Mouse (Mus musculus) bone marrow, adult 2 months (tissue): ENCODE data around the gene Nmur2. TPM values are rescaled to one million over a fixed set of nuclear protein-coding genes. Genes with fewer than 3 reads are reported as not detected.

Experiments
- H3K27ac ChIP-seq: fragments of 200-500 bp; 2 replicates; pipeline ENCODE4 v1.5.1; 2012; ENCODE audit warnings: low read depth, mild to moderate bottlenecking, control low read depth, inconsistent platforms, low read length; ENCODE audit not compliant: control insufficient read depth, poor library complexity, insufficient read depth
- H3K4me1 ChIP-seq: fragments of 200-500 bp; 2 replicates; pipeline ENCODE4 v1.6.1; 2011; ENCODE audit warnings: low read length; ENCODE audit not compliant: control insufficient read depth, insufficient read depth
- H3K4me3 ChIP-seq: fragments of 200-500 bp; replicated peaks from 2 replicates; pipeline ENCODE3; 2011; ENCODE audit warnings: mild to moderate bottlenecking, low read depth, low read length, control low read depth; ENCODE audit not compliant: control insufficient read depth
- CTCF ChIP-seq: fragments of 200-500 bp; IDR thresholded peaks from 2 replicates; pipeline ENCODE4 v1.5.1; 2011; ENCODE audit warnings: low read length, control low read depth; ENCODE audit not compliant: control insufficient read depth, insufficient read depth
- POLR2A ChIP-seq: fragments of 200-500 bp; IDR thresholded peaks from 2 replicates; pipeline ENCODE4 v1.6.1; 2011; ENCODE audit warnings: low read depth, mild to moderate bottlenecking, control low read depth, low read length, borderline replicate concordance; ENCODE audit not compliant: control insufficient read depth
- WGBS: fragments of 180-500 bp; shearing (Covaris S2); methylation state at CpG from one replicate; pipeline ENCODE4 v1.1.7; 2018; 5-methylcytosine and 5-hydroxymethylcytosine counted together
- polyA plus RNA-seq: library from polyadenylated mRNA; stranded (reverse); fragments of >200 nt; gene quantifications from 2 replicates; pipeline ENCODE4 v1.2.4, GENCODE M21; 2011; ENCODE audit warnings: low replicate concordance; ENCODE audit not compliant: missing spikeins, insufficient read depth, insufficient read length

Nmur2 gene
- polyA plus RNA-seq, 1 experiment: not detected

GRCm38 (mm10) chr11:56025746-56026570 is 14.9 kb downstream of the Nmur2 start:
- no peak overlapping the region for H3K4me3 ChIP-seq
- H3K27ac ChIP-seq: no peak overlapping the region
- 74% methylated on average over 10 of the region's 10 CpGs for WGBS
- H3K4me1 ChIP-seq: no peaks in the 10 kb centered on the region
- TF ChIP-seq POLR2A: no peak
- TF ChIP-seq CTCF: no peak

- no peak overlapping the region for H3K4me3 ChIP-seq
- TF ChIP-seq POLR2A (no peak), CTCF (no peak)
- 47% methylated on average over 9 of the region's 9 CpGs for WGBS
Measured at GRCm38 (mm10) chr11:56013510-56014057, 27.2 kb downstream of the Nmur2 start.

GRCm38 (mm10) chr11:56012396-56012795 is 28.4 kb downstream of the Nmur2 start:
- H3K4me1 ChIP-seq: no peaks in the 10 kb centered on the region
- no peak overlapping the region for H3K4me3 ChIP-seq
- WGBS: 50% methylated on average over 2 of the region's 2 CpGs
- no peak overlapping the region for H3K27ac ChIP-seq
- TF ChIP-seq POLR2A: no peak
- no peak for TF ChIP-seq CTCF

More at GRCm38 (mm10) chr11:56013510-56014057, 27.2 kb downstream of the Nmur2 start:
- Histone ChIP-seq H3K4me1 (no peaks in the 10 kb centered on the region), H3K27ac (no peak overlapping the region)

- H3K4me1 ChIP-seq: no peaks in the 10 kb centered on the region
- TF ChIP-seq CTCF (no peak), POLR2A (no peak)
- WGBS: 49% methylated on average over 3 of the region's 3 CpGs
- H3K27ac ChIP-seq: no peak overlapping the region
- no peak overlapping the region for H3K4me3 ChIP-seq
Measured at GRCm38 (mm10) chr11:56008277-56008676, 32.5 kb downstream of the Nmur2 start.

DNA sequence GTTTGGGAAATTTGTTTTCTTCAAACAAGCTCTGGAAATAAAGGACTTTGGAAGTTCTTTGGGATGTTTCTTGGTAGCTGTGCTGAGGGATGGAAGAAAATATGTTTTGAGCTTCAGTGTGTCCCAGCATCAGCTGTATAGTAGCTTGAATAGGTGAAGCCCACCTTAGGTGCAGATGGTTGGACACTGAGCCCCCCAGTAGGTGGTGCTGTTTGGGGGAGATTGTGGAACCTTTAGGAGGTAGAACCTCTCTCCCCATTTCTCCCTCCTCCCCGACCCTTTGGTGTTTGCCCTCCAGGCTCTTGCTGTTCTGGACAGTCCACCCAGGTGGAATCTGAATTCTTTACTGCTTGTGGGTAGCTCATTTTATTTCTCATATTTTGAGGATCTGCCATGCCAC is 48.0 kb downstream of the Nmur2 start:
- H3K4me1 ChIP-seq: no peaks in the 10 kb centered on the region
- TF ChIP-seq CTCF: no peak
- no peak for TF ChIP-seq POLR2A
- WGBS: 33% methylated on average over 1 of the region's 1 CpGs
- H3K27ac ChIP-seq: no peak overlapping the region
- H3K4me3 ChIP-seq: no peak overlapping the region

GRCm38 (mm10) chr11:55992148-55992547 is 48.7 kb downstream of the Nmur2 start:
- TF ChIP-seq POLR2A (no peak), CTCF (no peak)
- WGBS: 54% methylated on average over 3 of the region's 3 CpGs
- Histone ChIP-seq H3K27ac (no peak overlapping the region), H3K4me1 (no peaks in the 10 kb centered on the region), H3K4me3 (no peak overlapping the region)

DNA sequence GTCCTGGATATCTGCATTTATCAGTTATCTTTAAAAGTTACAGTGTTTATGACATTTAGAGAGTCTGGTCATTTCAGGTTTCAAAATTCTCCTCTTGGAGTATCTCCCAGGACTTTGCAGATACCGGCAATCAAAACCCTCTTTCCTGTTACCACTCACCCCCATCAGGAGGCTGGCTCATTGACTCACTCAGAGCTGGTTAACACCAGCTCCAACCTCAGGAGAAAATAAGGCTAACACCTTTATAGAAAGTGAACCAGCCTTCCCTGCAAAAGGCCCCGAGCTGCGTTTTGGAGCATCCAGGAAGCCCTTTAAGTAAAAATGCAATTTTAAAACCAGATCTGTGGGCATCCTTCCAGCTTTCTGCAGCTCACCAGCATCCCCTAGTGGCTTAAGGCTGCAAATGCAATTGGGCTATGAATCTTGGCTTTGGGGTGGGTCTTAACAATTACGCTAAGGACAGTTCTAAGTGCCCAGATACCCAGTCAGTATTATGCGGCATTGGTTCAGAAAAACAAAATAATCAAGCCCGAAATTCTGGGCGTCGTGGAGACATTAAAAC is 49.2 kb downstream of the Nmur2 start:
- Histone ChIP-seq H3K4me1 (no peaks in the 10 kb centered on the region), H3K4me3 (no peak overlapping the region), H3K27ac (no peak overlapping the region)
- 11% methylated on average over 8 of the region's 8 CpGs for WGBS
- TF ChIP-seq CTCF (peak; percentile 50), POLR2A (no peak)

- TF ChIP-seq CTCF (no peak), POLR2A (no peak)
- 59% methylated on average over 3 of the region's 3 CpGs for WGBS
- H3K4me1 ChIP-seq: no peaks in the 10 kb centered on the region
- no peak overlapping the region for H3K27ac ChIP-seq
- no peak overlapping the region for H3K4me3 ChIP-seq
Measured at GRCm38 (mm10) chr11:55984643-55985042, 56.2 kb downstream of the Nmur2 start.

GRCm38 (mm10) chr11:55981656-55982055 is 59.2 kb downstream of the Nmur2 start:
- no peak overlapping the region for H3K4me3 ChIP-seq
- TF ChIP-seq CTCF (no peak), POLR2A (no peak)
- H3K27ac ChIP-seq: no peak overlapping the region
- 26% methylated on average over 1 of the region's 1 CpGs for WGBS
- no peaks in the 10 kb centered on the region for H3K4me1 ChIP-seq
